Mouse (Mus musculus): Measurements from ENCODE around the gene Prpf39. TPM values are rescaled to one million over a fixed set of nuclear protein-coding genes. Genes with fewer than 3 reads are reported as not detected.
A peak's percentile ranks its signal among the peaks of the same experiment; 100 is the strongest.

Prpf39 gene
- polyA plus RNA-seq (2012; rRNA removed) = 44.5 and 50.9 TPM in 2 replicates

GRCm38 (mm10) chr12:65036190-65036870 is at the start of gene Prpf39:
Prpf39 (plus strand) TSS chr12:65036333.
- peak; percentile 68 to 90 for DNase-seq (ENCODE audit: extremely low spot score in 1 of 2, low spot score in 1 of 2)

DNA sequence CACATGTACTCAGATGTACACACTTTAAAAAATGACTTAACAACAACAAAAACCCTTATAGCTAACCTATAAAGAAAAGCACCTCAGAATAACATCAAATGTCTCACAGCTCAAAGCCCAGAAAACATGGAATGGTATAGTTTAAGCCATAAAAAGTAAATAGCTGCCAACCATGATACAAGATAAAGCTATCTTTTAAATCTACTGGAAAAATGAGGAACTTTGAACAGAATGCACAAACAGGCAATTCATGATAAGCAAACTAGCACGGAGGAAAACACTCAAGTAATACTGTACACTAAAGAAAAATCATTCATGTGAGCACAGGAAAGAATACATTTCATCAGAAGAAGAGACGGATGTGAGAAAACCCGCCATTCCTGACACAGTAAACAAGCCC is 28.4 kb upstream of the Prpf39 start:
- DNase-seq (ENCODE audit: extremely low spot score in 1 of 2, low spot score in 1 of 2) = no peak

- peak in 1 of 2 experiments; percentile 50 for DNase-seq (ENCODE audit: extremely low spot score in 1 of 2, low spot score in 1 of 2)
These were observed 13.3 kb upstream of the Prpf39 start for GRCm38 (mm10) chr12:65022842-65023241.

DNA sequence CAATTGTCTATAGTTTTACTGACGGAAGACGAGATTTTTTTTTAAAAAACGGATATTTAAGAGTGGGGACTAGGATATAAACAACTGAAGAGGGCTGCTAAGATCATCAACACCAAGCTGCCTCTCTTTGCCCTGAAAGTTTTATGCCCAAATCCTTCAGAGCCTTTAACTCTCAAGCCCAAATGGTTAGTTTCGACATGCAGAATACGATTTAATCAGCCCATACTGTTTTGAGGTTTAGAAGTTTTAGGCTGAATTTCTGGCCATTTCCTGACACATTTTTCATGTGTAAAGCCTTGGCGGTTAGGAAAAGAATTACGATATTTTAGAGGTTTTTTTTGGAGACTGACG is 319 bp upstream of the Prpf39 start:
- no peak for DNase-seq (ENCODE audit: extremely low spot score in 1 of 2, low spot score in 1 of 2)

GRCm38 (mm10) chr12:65036892-65037545 is 886 bp downstream of the Prpf39 start:
- no peak for DNase-seq (ENCODE audit: extremely low spot score in 1 of 2, low spot score in 1 of 2)

GRCm38 (mm10) chr12:65037546-65037937 is 1.4 kb downstream of the Prpf39 start:
- no peak for DNase-seq (ENCODE audit: extremely low spot score in 1 of 2, low spot score in 1 of 2)

GRCm38 (mm10) chr12:65048799-65049198 is 12.7 kb downstream of the Prpf39 start:
- no peak for DNase-seq (ENCODE audit: extremely low spot score in 1 of 2, low spot score in 1 of 2)

DNA sequence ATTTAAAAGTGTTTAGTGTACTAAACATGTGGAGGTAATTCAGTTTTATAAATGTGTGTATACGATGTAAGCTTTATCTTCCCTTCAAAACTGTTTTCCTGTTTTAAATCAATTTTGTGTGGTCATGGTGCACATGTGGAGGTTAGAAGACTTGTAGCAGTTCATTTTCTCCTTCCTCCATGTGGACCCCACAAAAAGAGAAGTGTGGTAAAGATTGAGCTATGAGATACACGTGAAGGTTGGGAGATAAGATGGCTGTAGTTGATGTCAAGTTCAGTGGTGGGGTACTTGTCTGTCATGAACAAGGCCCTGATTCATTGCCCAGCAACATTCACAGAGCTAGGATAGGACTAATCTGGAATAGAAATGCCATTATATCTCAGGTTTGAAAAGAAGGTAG is 22.1 kb downstream of the Prpf39 start:
- DNase-seq (ENCODE audit: extremely low spot score in 1 of 2, low spot score in 1 of 2) = no peak

- DNase-seq (ENCODE audit: extremely low spot score in 1 of 2, low spot score in 1 of 2) = no peak
These were observed 24.9 kb downstream of the Prpf39 start for GRCm38 (mm10) chr12:65061082-65061481.

GRCm38 (mm10) chr12:65065241-65065640 is 29.1 kb downstream of the Prpf39 start:
- no peak for DNase-seq (ENCODE audit: extremely low spot score in 1 of 2, low spot score in 1 of 2)

DNA sequence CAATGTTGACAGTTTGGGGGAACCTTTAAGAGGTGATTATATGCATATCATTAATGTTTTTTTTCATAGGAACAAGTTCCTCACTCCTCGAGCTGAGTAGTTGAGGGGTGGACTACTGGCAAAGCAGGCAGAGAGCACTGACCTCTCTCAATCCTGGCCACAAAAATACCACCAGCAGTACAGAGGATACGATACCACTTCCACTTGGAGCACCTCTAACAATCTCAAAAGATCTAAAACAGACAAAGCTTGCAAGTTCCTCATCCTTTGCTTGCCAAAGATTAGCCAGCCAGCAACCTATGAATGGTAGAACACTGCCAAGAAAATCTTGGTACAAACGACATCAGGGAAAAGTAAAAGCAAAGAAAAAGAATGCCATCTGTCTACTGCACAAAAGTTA is 30.1 kb downstream of the Prpf39 start:
- no peak for DNase-seq (ENCODE audit: extremely low spot score in 1 of 2, low spot score in 1 of 2)

DNA sequence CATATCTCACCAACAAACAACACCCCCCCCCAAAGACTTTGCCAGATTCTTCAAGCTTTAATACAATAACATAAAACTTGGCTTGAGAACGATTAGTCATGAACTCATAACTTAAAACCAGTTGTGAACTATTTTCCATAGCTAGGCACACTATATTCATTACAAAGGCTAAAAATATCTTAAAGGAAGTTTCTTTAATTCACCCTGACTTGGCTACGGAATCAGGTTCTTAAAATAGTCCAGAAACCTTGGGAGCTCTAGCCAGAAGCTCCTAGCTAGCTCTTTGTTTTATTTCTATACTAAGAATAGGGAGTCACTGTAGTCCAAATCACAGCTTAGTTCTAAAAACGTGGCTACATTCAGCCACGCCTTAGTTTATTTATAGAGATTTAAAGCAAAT is 32.3 kb downstream of the Prpf39 start:
- DNase-seq (ENCODE audit: extremely low spot score in 1 of 2, low spot score in 1 of 2) = peak in 1 of 2 experiments; percentile 20

DNA sequence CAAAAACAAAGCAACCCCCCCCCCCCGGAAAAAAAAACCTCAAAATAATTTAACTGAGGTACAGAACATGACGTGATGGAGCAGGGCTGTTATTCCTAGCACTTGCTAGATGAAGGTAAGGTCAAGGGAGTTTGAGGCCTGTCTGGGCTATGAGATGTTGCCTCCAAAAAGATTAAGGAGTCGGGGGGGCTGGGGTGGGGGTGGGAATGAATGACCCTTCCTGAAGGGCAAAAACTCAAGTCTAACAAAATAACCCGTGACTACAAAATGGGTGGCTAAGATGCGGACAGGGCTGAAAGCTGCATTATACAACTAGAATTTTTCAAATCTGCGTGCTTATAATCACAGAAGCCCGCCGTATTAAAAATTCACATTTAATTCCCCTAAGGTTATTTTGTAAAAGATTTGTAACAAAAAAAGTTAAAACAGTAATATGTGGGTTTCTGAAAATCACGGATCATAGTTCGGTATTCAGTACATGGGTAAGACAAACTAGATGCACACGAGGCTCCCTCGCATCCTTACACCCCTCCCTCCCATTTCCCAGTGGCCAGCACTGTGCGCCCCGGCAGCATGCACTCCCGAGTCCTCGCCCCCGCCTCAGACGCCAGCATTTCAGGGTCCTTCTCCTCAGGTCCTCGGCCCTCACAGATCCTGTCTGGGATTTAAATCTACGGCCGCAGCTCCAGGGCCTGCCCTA is 36.9 kb downstream of the Prpf39 start:
- no peak for DNase-seq (ENCODE audit: extremely low spot score in 1 of 2, low spot score in 1 of 2)

- peak; percentile 92 to 97 for DNase-seq (ENCODE audit: extremely low spot score in 1 of 2, low spot score in 1 of 2)
These were observed 37.6 kb downstream of the Prpf39 start, which contains the start of gene Fkbp3 for GRCm38 (mm10) chr12:65073611-65074178. Fkbp3 (minus strand) TSS chr12:65074007.

GRCm38 (mm10) chr12:65074651-65075050 is 38.5 kb downstream of the Prpf39 start:
- no peak for DNase-seq (ENCODE audit: extremely low spot score in 1 of 2, low spot score in 1 of 2)

- peak; percentile 86 to 95 for DNase-seq (ENCODE audit: extremely low spot score in 1 of 2, low spot score in 1 of 2)
These were observed 39.1 kb downstream of the Prpf39 start, which contains the start of gene Fancm for GRCm38 (mm10) chr12:65075085-65075732. Fancm (plus strand) TSS chr12:65075603.

DNA sequence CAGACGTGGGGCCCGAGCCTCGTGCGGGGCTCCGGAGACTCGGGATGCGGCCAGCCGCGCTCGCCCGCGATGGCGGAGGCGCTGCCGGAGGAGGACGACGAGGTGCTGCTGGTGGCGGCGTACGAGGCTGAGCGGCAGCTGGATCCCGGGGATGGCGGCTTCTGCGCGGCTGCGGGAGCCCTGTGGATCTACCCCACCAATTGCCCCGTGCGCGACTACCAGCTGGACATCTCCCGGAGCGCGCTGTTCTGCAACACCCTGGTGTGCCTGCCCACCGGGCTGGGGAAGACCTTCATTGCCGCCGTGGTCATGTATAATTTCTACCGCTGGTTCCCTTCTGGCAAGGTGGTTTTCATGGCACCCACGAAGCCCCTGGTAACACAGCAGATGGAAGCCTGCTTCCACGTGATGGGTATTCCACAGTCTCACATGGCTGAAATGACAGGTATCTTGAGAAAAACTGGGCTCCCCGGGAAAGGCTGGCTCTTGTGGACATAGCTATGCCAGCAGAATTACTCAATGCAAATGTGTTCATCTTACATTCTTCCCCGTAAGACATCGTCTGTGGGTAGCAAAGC is 39.7 kb downstream of the Prpf39 start:
- DNase-seq (ENCODE audit: extremely low spot score in 1 of 2, low spot score in 1 of 2) = peak in 1 of 2 experiments; percentile 36

DNA sequence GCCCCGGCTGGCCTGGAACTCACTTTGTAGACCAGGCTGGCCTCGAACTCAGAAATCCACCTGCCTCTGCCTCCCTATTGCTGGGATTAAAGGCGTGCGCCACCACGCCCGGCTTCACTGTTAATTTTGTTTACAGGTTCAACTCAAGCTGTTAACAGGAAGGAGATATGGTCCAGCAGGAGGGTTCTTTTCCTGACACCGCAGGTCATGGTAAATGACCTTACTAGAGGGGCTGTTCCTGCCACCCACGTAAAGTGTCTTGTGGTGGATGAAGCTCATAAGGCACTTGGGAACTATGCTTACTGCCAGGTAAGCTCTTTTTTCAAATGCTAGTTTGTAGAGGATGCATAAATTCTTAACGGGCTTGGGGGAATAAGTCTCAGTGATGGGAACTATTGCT is 40.8 kb downstream of the Prpf39 start:
- DNase-seq (ENCODE audit: extremely low spot score in 1 of 2, low spot score in 1 of 2) = no peak

- no peak for DNase-seq (ENCODE audit: extremely low spot score in 1 of 2, low spot score in 1 of 2)
These were observed 72.6 kb downstream of the Prpf39 start for GRCm38 (mm10) chr12:65108746-65109145.

DNA sequence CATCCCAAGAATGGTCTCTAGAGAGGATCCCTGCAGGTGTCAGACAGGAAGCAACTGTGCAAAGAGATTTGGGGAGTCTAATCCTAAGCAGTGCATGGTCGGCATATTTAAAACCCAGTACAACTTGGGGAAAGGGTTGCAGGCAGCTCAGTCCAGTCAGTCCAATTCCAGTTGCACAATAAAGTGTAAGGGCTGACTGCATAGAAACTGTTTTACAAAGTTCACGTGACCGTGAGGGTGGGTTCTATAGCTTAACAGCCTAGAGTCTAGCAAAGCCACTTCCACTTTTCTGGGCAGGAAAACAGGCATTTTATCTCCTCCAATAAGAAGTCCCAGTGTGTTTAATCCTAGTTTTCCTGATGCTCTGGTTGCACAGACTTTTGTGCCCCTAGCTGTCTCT is 75.4 kb downstream of the Prpf39 start:
- no peak for DNase-seq (ENCODE audit: extremely low spot score in 1 of 2, low spot score in 1 of 2)
